Mouse (Mus musculus): Measurements from ENCODE around the gene Nodal.

Gene Nodal

GRCm38 (mm10) chr10:61398125-61398524 lies 19.6 kb upstream of the Nodal start:
- in situ Hi-C loops (cut with MseI, MboI): no loop called here

DNA sequence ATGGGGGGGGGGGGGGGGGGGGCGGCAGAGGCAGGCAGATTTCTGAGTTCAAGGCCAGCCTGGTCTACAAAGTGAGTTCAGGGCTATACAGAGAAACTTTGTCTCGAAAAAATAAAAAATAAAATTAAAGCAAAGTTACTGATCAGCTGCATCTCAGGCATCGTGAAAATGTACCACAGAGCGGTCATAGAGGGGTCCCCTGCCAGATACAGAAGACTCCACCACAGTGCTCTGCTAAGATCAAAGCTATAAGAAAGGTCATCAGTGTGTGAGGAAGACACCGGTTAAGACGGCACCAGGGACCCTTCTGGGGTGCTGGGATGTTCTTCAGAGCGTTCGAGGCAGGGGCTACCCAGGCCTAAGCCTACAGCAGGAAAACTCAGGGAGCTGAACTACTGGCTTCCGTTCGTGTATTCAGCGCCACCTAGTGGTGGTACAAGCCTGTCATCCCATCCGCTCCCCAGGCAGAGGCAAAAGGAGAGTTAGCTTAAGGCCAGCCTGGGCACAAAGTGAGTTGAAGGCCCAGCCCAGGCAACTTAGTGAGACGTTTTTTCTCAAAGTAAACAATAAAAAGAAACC lies 18.5 kb upstream of the Nodal start:
- in situ Hi-C loops (cut with MseI, MboI): no loop called here

DNA sequence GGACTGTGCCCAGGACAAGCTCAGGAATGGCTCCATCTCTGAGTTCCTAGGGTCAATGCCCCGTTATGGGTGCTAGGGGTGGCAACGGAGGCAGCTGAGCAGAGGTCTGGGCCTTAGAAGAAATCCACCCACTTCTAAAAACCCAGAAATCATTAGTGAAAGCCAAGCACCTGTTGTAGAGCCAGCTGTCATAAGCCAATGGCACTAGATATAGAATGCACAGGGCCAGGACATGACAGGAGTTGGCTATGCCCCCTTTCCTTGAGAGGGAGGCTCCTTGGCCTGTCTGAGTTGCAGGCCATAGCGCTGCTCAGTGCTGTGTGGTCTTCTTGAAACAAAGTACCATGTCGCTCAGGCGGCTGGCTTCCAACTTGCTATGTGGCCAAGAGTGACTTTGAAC lies 17.4 kb upstream of the Nodal start:
- in situ Hi-C loops (cut with MseI, MboI): loop anchor here in 1 of 2 experiments (10.0 kb wide), 1 partner anchor 56 kb away; no protein-coding TSS in a partner anchor

GRCm38 (mm10) chr10:61402480-61402879 lies 15.3 kb upstream of the Nodal start:
- in situ Hi-C loops (cut with MseI, MboI): loop anchor here in 1 of 2 experiments (10.0 kb wide), 1 partner anchor 58 kb away; no protein-coding TSS in a partner anchor

- in situ Hi-C loops (cut with MseI, MboI): loop anchor here in 1 of 2 experiments (10.0 kb wide), 1 partner anchor 58 kb away; no protein-coding TSS in a partner anchor
Measured at GRCm38 (mm10) chr10:61402911-61403310, 14.9 kb upstream of the Nodal start.

DNA sequence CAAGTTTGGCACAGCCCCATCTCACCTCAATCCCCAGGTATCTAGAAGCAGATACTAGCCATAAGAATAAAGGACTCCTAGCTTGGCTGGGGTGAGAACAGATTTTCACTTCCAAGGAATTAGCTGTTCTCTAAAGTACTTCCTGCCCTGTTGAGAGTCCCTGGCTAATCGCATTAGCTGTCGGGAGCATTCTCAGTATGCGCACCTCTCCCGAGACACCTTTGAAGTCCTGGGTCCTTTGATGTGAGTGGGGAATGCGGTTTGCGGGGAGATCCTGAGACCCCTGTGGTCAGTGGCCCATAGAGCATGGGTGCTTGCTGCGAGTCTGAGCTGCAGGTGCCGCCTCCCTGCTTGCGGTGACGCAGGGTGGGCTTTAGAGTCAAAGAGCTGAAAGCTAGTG lies 11.8 kb upstream of the Nodal start:
- in situ Hi-C loops (cut with MseI, MboI): loop anchor here in 1 of 2 experiments (5.0 to 10.0 kb wide), 2 partner anchors 61 to 209 kb away; no protein-coding TSS in a partner anchor

DNA sequence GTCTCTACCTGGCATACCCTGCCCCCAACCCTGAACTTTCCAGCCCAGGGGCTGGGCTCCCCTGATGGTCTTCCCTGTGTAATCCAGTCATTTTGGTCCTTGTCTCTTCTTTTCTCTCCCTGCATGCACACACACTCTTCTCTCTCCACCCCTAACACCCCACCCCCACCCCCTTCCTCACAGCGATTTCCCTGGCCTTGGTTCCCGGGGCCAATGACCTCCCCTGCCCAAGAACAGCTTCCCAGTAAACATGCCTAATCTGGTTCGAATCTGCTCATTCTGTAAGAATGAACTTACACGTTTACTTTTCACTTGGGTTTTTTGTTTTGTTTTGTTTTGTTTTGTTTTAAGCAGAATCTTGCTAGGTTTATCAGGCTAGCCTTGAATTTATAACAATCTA lies 8.0 kb upstream of the Nodal start:
- in situ Hi-C loops (cut with MseI, MboI): loop anchor here in 1 of 2 experiments (5.0 to 10.0 kb wide), 2 partner anchors 65 to 212 kb away; no protein-coding TSS in a partner anchor

DNA sequence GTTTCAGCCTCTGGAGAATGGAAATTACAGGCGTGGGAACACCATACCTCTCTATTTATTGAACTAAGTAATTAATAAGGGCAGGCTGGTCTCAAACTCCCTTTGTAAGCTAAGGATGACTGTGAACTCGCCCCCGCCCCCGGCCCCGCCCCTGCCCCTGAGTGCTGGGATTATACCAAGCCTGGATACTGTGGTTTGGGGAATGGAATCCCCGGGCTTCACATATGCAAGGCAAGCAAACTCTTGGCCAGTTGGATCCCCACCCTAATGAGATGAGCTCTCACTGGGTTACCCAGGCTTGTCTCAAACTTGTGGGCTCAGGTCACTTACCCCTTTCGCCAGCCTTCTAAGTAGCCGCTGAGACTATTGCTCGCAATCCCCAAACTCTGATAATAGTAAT lies 7.6 kb upstream of the Nodal start:
- in situ Hi-C loops (cut with MseI, MboI): no loop called here

DNA sequence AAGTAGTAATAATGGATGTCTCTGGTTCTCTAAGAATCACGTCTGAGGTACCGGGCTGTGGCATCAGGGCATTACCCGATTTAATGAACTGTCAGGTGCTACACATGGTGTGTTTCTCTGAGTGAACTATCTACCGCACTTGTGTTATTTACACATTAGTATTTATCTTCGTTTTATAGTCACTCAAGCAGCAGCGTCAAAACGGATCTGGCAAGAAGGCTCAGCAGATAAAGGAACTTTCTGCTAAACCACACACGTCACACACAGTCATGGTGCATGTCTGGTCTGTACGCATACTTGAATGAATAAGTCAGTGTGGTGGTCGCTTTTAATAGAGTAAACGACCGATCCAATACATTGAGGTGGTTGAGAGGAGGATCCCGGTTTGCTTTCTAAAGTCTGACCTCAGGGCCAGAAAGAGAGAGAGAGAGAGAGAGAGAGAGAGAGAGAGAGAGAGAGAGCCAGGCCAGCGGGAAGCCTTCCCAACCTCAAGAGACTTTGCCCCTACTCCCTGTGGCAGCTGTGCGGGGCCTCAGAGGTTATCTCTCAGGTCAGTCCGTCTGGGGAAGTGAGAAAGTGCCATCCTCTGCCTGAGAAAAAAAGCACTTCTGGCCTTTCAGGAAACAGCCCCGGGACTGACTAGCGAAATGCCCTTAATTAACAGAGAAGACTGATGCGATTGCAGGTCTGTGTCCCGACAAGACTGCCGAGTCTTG lies 4.7 kb upstream of the Nodal start:
- in situ Hi-C loops (cut with MseI, MboI): no loop called here

DNA sequence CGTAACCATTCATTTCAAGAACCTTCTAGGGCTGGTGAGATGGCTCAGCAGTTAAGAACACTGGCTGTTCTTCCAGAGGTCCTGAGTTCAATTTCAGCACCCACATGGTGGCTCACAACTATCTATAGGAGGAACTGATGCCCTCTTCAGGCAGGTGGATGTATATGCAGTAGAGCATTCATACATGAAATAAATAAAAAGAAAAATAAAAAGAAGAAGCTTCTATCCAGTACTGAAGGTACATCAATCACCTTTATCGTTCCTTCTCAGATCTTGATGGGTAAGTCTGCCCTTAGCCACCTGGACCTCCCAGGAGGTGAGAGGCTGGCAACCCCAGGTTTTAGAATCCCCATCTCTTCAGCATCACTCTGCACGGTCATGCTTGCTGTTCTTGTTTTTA lies 2.5 kb upstream of the Nodal start:
- in situ Hi-C loops (cut with MseI, MboI): no loop called here

DNA sequence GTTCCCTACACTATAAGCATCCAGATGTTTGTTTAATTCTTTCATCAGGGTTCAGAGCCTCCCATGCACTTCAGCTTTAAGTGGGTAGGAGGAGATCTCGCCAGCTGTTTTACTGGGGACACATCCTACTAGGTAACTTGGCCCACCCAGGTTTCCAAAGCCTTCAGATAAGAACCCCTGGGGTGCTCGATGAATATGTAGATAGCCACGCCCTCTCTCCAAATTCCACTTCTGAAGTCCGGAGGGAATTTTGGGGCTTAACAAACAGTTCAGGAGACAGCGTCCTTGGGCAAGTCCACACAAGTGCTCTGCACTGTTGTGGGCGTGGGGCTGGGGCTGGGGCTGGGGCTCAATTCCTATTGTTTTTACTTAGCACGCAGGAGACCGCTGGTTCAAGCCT lies 1.9 kb upstream of the Nodal start:
- in situ Hi-C loops (cut with MseI, MboI): no loop called here

DNA sequence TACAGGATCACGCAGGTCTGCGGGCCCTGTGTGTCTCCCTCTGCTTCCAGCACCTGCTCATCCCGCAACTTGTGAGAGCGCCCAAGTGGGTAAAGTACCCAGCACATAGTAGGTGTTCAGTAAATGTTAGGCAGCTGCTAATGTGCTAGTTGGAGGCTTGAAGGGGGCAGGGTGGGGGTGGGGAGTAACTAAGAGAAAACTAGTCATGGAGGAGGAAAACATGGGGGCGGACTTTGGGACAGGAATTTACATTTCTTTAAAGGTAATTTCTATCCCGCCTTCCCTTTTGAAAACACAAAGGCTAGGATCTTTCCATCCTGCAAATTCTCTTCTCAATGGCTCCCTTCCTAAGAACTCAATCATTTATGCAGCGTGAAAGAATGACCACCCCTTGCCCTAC lies 1.2 kb upstream of the Nodal start:
- in situ Hi-C loops (cut with MseI, MboI): no loop called here

GRCm38 (mm10) chr10:61417046-61417445 lies 726 bp upstream of the Nodal start:
- in situ Hi-C loops (cut with MseI, MboI): no loop called here

DNA sequence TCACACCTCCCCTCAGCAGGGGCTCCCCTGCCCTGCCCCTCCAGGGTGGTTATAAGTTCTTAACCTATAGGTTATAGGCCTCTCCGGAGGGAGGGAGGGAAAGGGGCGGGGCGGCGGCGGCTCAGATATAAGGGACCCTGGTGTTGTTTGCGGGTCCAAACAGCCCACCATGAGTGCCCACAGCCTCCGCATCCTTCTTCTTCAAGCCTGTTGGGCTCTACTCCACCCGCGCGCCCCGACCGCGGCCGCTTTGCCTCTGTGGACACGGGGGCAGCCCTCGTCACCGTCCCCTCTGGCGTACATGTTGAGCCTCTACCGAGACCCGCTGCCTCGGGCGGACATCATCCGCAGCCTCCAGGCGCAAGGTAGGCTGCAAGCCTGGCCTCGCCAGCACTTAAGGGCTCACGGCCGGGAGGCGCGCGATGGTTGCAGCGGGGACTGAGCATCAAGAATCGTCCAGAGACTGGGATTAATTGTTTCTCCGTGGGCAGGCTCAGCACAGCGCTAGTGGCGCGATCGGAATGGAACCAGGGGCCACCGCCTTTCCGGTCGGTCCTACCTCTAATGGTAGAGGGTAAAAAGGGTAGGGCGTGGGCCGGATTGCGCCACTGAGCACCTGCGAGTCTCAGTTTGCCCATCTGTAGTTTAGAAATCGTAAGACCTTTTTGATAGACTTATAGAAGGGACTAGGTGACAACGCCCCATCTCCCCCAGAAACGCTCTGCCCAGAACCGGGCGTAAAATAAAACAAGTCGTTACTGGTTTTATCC lies 544 bp downstream of the Nodal start:
- in situ Hi-C loops (cut with MseI, MboI): no loop called here

DNA sequence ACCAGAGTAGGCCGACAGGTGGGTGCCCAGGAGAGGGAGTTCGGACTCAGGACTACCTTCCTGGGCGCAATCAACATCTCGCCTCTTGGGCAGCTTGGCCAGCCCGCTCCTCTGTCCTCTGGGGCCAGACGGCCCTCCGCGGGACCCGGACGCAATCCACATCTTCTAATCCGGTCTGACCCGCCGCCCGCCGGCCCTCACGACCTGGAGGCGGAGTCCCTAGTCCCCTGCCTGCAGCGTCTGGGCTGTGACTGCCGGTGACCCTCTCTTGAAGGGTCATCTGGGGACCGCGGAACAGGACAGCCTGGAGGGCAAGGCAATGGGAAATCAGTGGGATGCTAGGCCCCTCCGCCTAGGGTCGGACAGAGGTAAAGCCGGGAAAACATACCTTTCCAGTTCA lies 1.4 kb downstream of the Nodal start:
- in situ Hi-C loops (cut with MseI, MboI): no loop called here

DNA sequence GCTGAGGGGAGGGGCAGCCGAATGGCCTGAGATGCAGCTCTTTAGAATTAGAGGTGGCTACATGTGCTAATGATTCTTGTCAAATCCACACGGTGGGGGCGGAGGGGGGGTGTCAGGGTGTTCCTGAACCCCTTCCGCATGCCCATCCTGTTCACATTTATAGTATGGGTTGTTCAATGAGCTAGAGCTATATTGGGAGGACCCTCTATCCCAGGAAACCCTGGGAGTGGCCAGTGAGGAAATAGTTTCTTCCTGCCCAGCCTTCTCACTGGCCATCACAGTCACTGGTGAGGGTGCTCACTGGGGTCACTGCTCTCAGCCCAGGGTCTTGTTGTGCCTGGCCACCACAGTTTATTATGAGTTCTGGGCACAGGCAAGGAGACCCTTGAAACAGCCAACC lies 2.2 kb downstream of the Nodal start:
- in situ Hi-C loops (cut with MseI, MboI): no loop called here

DNA sequence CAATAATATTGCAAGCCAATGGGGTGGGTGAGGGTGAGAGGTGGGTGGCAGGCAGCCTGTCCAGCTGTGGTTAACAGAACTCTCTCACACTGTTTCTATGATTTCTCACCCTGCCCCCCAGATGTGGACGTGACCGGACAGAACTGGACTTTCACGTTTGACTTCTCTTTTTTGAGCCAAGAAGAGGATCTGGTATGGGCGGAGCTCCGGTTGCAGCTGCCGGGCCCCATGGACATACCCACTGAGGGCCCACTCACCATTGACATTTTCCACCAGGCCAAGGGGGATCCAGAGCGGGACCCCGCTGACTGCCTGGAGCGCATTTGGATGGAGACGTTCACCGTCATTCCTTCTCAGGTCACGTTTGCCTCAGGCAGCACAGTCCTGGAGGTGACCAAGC lies 5.1 kb downstream of the Nodal start:
- in situ Hi-C loops (cut with MseI, MboI): no loop called here

DNA sequence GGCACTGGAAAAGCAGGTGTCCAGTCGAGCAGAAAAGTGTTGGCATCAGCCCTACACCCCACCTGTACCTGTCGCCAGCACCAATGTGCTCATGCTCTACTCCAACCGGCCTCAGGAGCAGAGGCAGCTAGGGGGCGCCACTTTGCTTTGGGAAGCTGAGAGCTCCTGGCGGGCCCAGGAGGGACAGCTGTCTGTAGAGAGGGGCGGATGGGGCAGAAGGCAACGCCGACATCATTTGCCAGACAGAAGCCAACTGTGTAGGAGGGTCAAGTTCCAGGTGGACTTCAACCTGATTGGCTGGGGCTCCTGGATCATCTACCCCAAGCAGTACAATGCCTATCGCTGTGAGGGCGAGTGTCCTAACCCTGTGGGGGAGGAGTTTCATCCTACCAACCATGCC lies 5.5 kb downstream of the Nodal start:
- in situ Hi-C loops (cut with MseI, MboI): no loop called here

DNA sequence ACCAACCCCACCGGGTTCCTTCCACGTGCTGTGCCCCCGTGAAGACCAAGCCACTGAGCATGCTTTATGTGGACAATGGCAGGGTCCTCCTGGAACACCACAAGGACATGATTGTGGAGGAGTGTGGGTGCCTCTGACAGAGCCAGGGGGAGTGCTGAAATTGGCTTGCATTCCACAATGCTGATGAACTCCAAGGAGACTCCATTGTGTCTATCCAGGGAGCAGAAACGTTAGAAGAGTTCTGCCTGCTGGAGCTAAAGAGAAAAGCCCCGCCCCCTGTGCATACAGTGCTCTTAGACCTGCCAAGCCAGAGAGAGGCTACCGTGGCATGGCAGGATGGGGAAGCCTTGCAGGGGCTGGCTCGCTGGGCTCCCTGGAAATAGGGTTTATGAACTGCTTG lies 6.7 kb downstream of the Nodal start:
- in situ Hi-C loops (cut with MseI, MboI): no loop called here

DNA sequence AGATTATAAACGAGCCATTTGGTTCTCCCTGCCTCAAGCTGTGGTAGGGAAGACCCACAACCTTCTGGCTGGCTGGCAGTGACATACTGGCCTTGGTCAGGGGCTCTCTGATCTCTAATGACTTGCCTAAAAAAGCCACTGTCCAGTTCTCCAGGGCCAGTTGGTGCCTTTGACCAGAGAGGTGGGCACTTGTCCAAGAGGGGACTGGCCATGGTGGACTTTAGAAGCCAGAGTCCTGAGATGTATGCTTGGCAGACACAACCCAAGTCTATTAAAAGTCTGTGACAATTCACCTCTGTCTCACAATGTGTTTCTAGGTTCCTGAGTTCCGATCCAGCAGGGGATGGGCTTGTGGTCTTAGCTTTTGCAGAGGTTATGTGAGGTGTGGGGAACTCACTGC lies 7.3 kb downstream of the Nodal start:
- in situ Hi-C loops (cut with MseI, MboI): no loop called here

DNA sequence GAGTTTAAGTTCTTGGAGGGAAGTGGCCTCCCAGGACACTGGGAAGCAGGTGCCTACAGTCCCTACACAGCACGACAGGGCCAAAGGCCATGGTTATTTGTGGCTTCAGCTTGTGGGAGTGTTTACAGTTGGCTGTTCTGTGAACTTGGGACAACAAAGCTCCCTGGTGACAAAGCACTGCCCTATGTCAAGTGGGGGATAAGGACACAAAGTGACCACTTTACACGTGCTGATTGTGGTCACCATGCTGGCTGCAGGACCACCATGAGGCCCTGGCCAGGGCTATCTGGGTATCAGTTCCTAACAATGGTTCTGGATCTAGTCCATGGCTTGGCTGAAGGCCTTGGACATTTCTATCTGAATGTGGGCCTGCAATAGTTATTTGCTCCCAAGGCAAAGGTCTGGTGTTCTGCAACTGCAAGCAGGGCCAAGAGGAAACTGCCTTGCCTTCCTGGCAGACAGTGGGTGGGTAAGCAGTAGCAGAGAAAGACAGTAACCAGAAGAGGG lies 8.5 kb downstream of the Nodal start:
- in situ Hi-C loops (cut with MseI, MboI): no loop called here

- in situ Hi-C loops (cut with MseI, MboI): no loop called here
Measured at GRCm38 (mm10) chr10:61427951-61428350, 10.2 kb downstream of the Nodal start.
